Mouse (Mus musculus) stomach, postnatal 0 days (tissue): ENCODE measurements at regions not wholly inside any gene's neighbourhood (a gene's known extent, or its start where the extent isn't known, plus 50 kb on each side); places are given as distances from the start of the nearest gene placed in this dataset.

Source experiments
- ATAC-seq: fragments of 200-750 bp; cut with Nextera tagmentation; 2 replicates; pipeline ENCODE4 v1.8.0; 2017; ENCODE audit not compliant: low FRiP score, low TSS enrichment
- DNase-seq: peaks from one replicate; pipeline ENCODE4 v3.0.0-alpha.2; 2016; ENCODE audit warnings: low spot score
- H3K27ac ChIP-seq: fragments of 300-500 bp; sonication (generic); replicated peaks from 2 replicates; pipeline ENCODE4 v1.5.1; 2014; ENCODE audit warnings: mild to moderate bottlenecking, control low read depth
- H3K27me3 ChIP-seq: fragments of 300-500 bp; sonication (generic); 2 replicates; pipeline ENCODE4 v1.6.1; 2014; ENCODE audit warnings: low read length; ENCODE audit not compliant: control insufficient read depth, insufficient read depth
- H3K36me3 ChIP-seq: fragments of 300-500 bp; sonication (generic); 2 replicates; pipeline ENCODE4 v1.6.1; 2014; ENCODE audit warnings: low read length, mixed read lengths; ENCODE audit not compliant: control insufficient read depth, insufficient read depth
- H3K4me1 ChIP-seq: fragments of 300-500 bp; sonication (generic); replicated peaks from 2 replicates; pipeline ENCODE4 v1.6.1; 2014; ENCODE audit warnings: antibody characterized with exemption; ENCODE audit not compliant: control insufficient read depth, insufficient read depth
- H3K4me2 ChIP-seq: fragments of 300-500 bp; sonication (generic); replicated peaks from 2 replicates; pipeline ENCODE4 v1.6.1; 2014; ENCODE audit warnings: low read depth, mild to moderate bottlenecking, control low read depth, moderate library complexity
- H3K4me3 ChIP-seq: fragments of 300-500 bp; sonication (generic); 2 replicates; pipeline ENCODE4 v1.5.1; 2014; ENCODE audit warnings: low read depth, low read length, control low read depth
- H3K9ac ChIP-seq: fragments of 300-500 bp; sonication (generic); 2 replicates; pipeline ENCODE4 v1.6.1; 2014; ENCODE audit warnings: mild to moderate bottlenecking, low read length, control low read depth, mixed read lengths
- H3K9me3 ChIP-seq: fragments of 300-500 bp; sonication (generic); 2 replicates; pipeline ENCODE4 v1.6.1; 2016; ENCODE audit warnings: low read length; ENCODE audit not compliant: control insufficient read depth
- CTCF ChIP-seq: IDR thresholded peaks from 2 replicates; pipeline ENCODE4 v1.5.1; 2016; ENCODE audit warnings: antibody characterized with exemption, low read depth, mild to moderate bottlenecking, moderate library complexity
- EP300 ChIP-seq: optimal IDR thresholded peaks from 2 replicates; pipeline ENCODE3; 2016; ENCODE audit warnings: antibody characterized with exemption
- WGBS: fragments of 180-500 bp; shearing (Covaris S2); extraction: QIAGEN DNeasy Blood & Tissue Kit; methylation state at CpG from one replicate; pipeline ENCODE4 v1.1.7; 2014; 5-methylcytosine and 5-hydroxymethylcytosine counted together

- Histone ChIP-seq H3K4me1 (no peaks in the 10 kb centered on the region), H3K9ac (no peak overlapping the region), H3K27ac (no peak overlapping the region), H3K36me3 (no peaks in the 10 kb centered on the region), H3K4me2 (no peak overlapping the region), H3K4me3 (no peak overlapping the region), H3K27me3 (no peaks in the 10 kb centered on the region), H3K9me3 (no peaks in the 10 kb centered on the region)
- WGBS = 81% methylated on average over 4 of the region's 4 CpGs
- ATAC-seq = no peak
- TF ChIP-seq CTCF (no peak), EP300 (no peak)
- no peak for DNase-seq
Observed at GRCm38 (mm10) chr1:12612102-12612501, 1198.2 kb downstream of the A830018L16Rik start.

DNA sequence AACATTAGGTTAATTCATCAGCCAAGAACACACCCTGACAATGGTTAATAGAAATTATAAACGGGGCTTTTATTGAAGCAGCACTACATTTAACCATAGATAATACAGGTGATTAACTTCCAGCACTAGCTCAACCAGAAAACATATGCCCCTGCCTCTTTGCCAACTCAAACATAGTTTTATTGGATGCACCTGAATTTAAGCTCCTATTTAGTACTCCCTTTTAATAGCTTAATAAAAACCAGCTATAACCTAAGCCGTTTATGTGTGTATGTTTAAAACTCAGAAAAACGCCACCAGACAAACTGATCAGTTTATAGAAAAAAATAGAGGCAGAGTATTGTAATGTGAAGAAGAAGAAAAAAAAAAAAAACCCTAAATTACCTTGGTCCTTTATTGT is 1201.4 kb downstream of the A830018L16Rik start:
- Histone ChIP-seq H3K4me2 (no peak overlapping the region), H3K36me3 (no peaks in the 10 kb centered on the region), H3K4me3 (no peak overlapping the region), H3K9me3 (no peaks in the 10 kb centered on the region), H3K4me1 (no peaks in the 10 kb centered on the region), H3K27ac (no peak overlapping the region), H3K9ac (no peak overlapping the region), H3K27me3 (no peaks in the 10 kb centered on the region)
- WGBS = 70% methylated on average over 3 of the region's 3 CpGs
- TF ChIP-seq EP300 (no peak), CTCF (no peak)
- ATAC-seq (no peak), DNase-seq (no peak)

GRCm38 (mm10) chr1:12615733-12616481 is 1202.0 kb downstream of the A830018L16Rik start:
- ATAC-seq = no peak
- no peaks in the 10 kb centered on the region for H3K36me3 ChIP-seq
- H3K9me3 ChIP-seq = no peaks in the 10 kb centered on the region
- no peak overlapping the region for H3K9ac ChIP-seq
- H3K27me3 ChIP-seq = no peaks in the 10 kb centered on the region
- H3K27ac ChIP-seq = no peak overlapping the region
- WGBS = 84% methylated on average over 10 of the region's 10 CpGs
- H3K4me1 ChIP-seq = no peaks in the 10 kb centered on the region
- H3K4me3 ChIP-seq = no peak overlapping the region
- TF ChIP-seq CTCF (no peak), EP300 (no peak)
- no peak for DNase-seq
- H3K4me2 ChIP-seq = no peak overlapping the region

GRCm38 (mm10) chr1:12619981-12620380 is 1206.1 kb downstream of the A830018L16Rik start:
- no peaks in the 10 kb centered on the region for H3K4me1 ChIP-seq
- no peaks in the 10 kb centered on the region for H3K9me3 ChIP-seq
- H3K9ac ChIP-seq = no peak overlapping the region
- H3K4me3 ChIP-seq = no peak overlapping the region
- H3K36me3 ChIP-seq = no peaks in the 10 kb centered on the region
- no peak overlapping the region for H3K4me2 ChIP-seq
- ATAC-seq = no peak
- DNase-seq = no peak
- no peak overlapping the region for H3K27ac ChIP-seq
- H3K27me3 ChIP-seq = no peaks in the 10 kb centered on the region
- WGBS = 54% methylated on average over 2 of the region's 2 CpGs
- TF ChIP-seq CTCF (no peak), EP300 (no peak)

- no peaks in the 10 kb centered on the region for H3K9me3 ChIP-seq
- WGBS = 76% methylated on average over 6 of the region's 6 CpGs
- H3K27ac ChIP-seq = no peak overlapping the region
- DNase-seq (no peak), ATAC-seq (no peak)
- H3K4me2 ChIP-seq = no peak overlapping the region
- H3K9ac ChIP-seq = no peak overlapping the region
- no peak overlapping the region for H3K4me3 ChIP-seq
- H3K4me1 ChIP-seq = no peaks in the 10 kb centered on the region
- TF ChIP-seq EP300 = no peak
- no peak for TF ChIP-seq CTCF
- no peaks in the 10 kb centered on the region for H3K27me3 ChIP-seq
- no peaks in the 10 kb centered on the region for H3K36me3 ChIP-seq
Observed at GRCm38 (mm10) chr1:12620825-12621224, 1206.9 kb downstream of the A830018L16Rik start.

DNA sequence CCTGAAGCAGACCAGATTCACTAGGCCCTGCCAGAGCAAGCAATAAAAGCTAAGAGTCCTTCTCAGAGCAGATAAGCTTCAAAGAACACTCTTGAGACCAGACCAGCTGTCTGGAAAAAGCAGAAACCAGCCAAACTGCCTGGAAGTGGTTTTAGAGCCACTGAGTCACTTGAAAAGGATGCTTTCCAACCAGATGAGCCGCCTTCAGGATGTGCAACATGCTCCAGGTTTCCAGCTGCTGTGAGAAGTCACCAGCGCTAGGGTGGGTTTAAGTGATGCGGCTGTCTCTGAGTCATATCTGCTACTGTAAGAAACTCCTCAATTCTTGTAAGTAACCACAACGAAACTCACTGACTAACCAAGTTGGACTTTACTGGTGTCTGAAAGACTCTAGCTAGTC is 1209.3 kb downstream of the A830018L16Rik start:
- TF ChIP-seq EP300 = no peak
- Histone ChIP-seq H3K36me3 (no peaks in the 10 kb centered on the region), H3K4me3 (no peak overlapping the region), H3K4me1 (no peaks in the 10 kb centered on the region), H3K9me3 (no peaks in the 10 kb centered on the region), H3K27me3 (no peaks in the 10 kb centered on the region), H3K9ac (no peak overlapping the region), H3K4me2 (no peak overlapping the region), H3K27ac (no peak overlapping the region)
- 86% methylated on average over 4 of the region's 4 CpGs for WGBS
- DNase-seq (no peak), ATAC-seq (no peak)
